Mouse (Mus musculus) lung, postnatal 0 days (tissue): ENCODE measurements around the gene Gdpgp1. TPM values are rescaled to one million over a fixed set of nuclear protein-coding genes. Genes with fewer than 3 reads are reported as not detected.

Experiments used
- ATAC-seq: fragments of 200-750 bp; cut with Nextera tagmentation; 2 replicates; pipeline ENCODE4 v1.8.0; 2017; ENCODE audit warnings: moderate library complexity
- DNase-seq: peaks from one replicate; pipeline ENCODE4 v3.0.0-alpha.2; 2016; ENCODE audit warnings: low spot score
- H3K27ac ChIP-seq: fragments of 300-500 bp; sonication (generic); 2 replicates; pipeline ENCODE4 v1.5.1; 2014; ENCODE audit warnings: antibody characterized with exemption, mild to moderate bottlenecking, low read length, mixed read lengths
- H3K27me3 ChIP-seq: fragments of 300-500 bp; sonication (generic); replicated peaks from 2 replicates; pipeline ENCODE4 v1.6.1; 2014; ENCODE audit warnings: low read length, mixed read lengths; ENCODE audit not compliant: insufficient read depth
- H3K36me3 ChIP-seq: fragments of 300-500 bp; sonication (generic); 2 replicates; pipeline ENCODE4 v1.6.1; 2014; ENCODE audit warnings: low read length, mixed read lengths; ENCODE audit not compliant: insufficient read depth
- H3K4me1 ChIP-seq: fragments of 300-500 bp; sonication (generic); 2 replicates; pipeline ENCODE4 v1.6.1; 2014; ENCODE audit warnings: antibody characterized with exemption, low read depth, low read length, mixed read lengths; ENCODE audit not compliant: insufficient read depth
- H3K4me2 ChIP-seq: fragments of 300-500 bp; sonication (generic); replicated peaks from 2 replicates; pipeline ENCODE4 v1.6.1; 2014; ENCODE audit warnings: low read depth, mild to moderate bottlenecking, low read length, moderate library complexity, mixed read lengths
- H3K4me3 ChIP-seq: fragments of 300-500 bp; sonication (generic); 2 replicates; pipeline ENCODE4 v1.5.1; 2014; ENCODE audit warnings: low read depth, low read length
- H3K9ac ChIP-seq: fragments of 300-500 bp; sonication (generic); replicated peaks from 2 replicates; pipeline ENCODE4 v1.6.1; 2014; ENCODE audit warnings: low read depth, mild to moderate bottlenecking
- H3K9me3 ChIP-seq: fragments of 300-500 bp; sonication (generic); 2 replicates; pipeline ENCODE4 v1.6.1; 2016; ENCODE audit warnings: low read length, mixed read lengths
- CTCF ChIP-seq: IDR thresholded peaks from 2 replicates; pipeline ENCODE4 v1.5.1; 2016; ENCODE audit warnings: antibody characterized with exemption, mild to moderate bottlenecking
- EP300 ChIP-seq: IDR thresholded peaks from 2 replicates; pipeline ENCODE4 v1.6.1; 2016; ENCODE audit warnings: antibody characterized with exemption, mild to moderate bottlenecking, control low read depth
- WGBS: fragments of 180-500 bp; shearing (Covaris S2); extraction: QIAGEN DNeasy Blood & Tissue Kit; methylation state at CpG from one replicate; pipeline ENCODE4 v1.1.7; 2014; 5-methylcytosine and 5-hydroxymethylcytosine counted together
- polyA plus RNA-seq: library from polyadenylated mRNA; unstranded; fragments of >200 nt; fragmentation: Nextera tagmentation; extraction: Ambion mirVana; gene quantifications from 2 replicates; pipeline ENCODE4 v1.2.1, GENCODE M21; 2015

The Gdpgp1 gene
- polyA plus RNA-seq, 1 experiment from 2014 or later, result 2.8 TPM

DNA sequence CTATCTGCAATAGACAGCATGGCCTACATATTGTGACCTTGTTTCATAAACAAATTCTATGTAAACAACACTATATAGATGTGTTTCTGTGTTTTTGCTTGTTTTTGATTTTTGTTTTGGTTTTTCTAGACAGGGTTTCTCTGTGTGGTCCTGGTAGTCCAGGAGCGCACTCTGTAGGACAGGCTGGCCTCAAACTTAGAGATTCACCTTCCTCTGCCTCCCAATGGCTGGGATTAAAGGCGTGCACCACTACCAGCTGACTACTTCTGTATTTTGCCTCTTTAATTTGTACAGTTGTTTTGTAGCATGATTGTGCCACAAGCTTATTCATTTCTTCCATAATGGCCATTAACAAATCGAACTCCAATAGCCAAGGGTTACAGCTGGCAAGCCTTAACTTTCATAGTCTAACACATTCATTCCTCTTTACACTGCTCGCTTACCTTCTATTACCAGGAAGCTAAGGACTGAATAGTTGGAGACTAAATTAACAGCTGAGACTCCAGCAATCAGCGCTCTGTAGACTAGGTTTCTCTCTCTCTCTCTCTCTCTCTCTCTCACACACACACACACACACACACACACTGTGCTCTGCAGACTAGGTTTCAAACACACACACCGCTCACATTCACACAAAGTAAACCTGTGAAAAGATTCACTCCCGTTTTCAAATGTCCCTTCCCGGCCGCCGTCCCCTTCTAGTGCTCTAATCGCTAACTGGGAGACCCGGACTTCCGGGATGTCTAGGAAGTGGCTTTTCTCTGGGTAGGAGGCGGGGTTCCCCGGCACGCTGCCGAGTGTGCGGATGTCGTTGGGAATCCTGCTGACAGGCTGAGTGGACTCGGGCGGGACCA is 36.5 kb downstream of the Gdpgp1 start, which contains the start of gene Vps33b:
Vps33b (plus strand) TSS at position 753 of the 854 bp plus-strand sequence.
- Histone ChIP-seq H3K9ac (peak within 1 kb of the TSS; percentile 57), H3K4me1 (peaks cover 6% of the 10 kb centered on the region; the same call in 1 of the 2 replicates), H3K4me3 (peak within 1 kb of the TSS; percentile 70), H3K4me2 (peak within 1 kb of the TSS; percentile 87), H3K27ac (peak within 1 kb of the TSS; percentile 80), H3K9me3 (no peaks in the 10 kb centered on the region), H3K36me3 (peaks cover 23% of the 10 kb centered on the region), H3K27me3 (no peaks in the 10 kb centered on the region)
- peak; percentile 97 for DNase-seq
- TF ChIP-seq CTCF (no peak), EP300 (peak; percentile 74)
- WGBS, result 3% methylated on average over 21 of the region's 21 CpGs
- ATAC-seq, result peak; percentile 97

DNA sequence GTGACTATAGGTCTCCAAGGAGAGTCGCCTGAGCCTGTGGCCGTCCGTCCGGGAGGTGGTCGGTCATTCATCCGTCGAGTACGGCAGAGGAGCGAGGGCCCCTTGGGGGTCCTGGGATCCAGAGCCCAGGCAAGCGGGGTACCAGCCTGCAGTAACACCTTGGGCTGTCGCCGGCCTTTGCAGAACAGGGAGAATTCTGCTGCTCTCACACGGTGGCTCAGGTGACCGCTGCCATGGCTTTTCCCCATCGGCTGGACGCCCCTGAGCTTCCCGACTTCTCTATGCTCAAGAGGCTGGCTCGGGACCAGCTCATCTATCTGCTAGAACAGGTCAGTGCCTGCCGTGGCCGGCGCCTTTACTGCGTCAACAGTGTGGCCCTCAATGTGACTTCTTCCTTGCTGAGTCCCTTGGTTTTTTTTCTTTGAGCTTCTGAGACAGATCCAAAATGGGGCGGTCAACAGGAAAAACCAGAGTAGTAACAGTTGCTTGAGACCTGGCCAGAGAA is 37.1 kb downstream of the Gdpgp1 start:
- H3K4me2 ChIP-seq, result peak overlapping the region; percentile 87
- peaks cover 6% of the 10 kb centered on the region; the same call in 1 of the 2 replicates for H3K4me1 ChIP-seq
- H3K27me3 ChIP-seq, result no peaks in the 10 kb centered on the region
- H3K36me3 ChIP-seq, result peaks cover 25% of the 10 kb centered on the region
- ATAC-seq (peak; percentile 51), DNase-seq (peak; percentile 53)
- peak overlapping the region; percentile 70 for H3K4me3 ChIP-seq
- H3K9me3 ChIP-seq, result no peaks in the 10 kb centered on the region; the same call in 1 of the 2 replicates
- peak overlapping the region; percentile 80 for H3K27ac ChIP-seq
- no peak for TF ChIP-seq EP300
- no peak for TF ChIP-seq CTCF
- H3K9ac ChIP-seq, result peak overlapping the region; percentile 57
- WGBS, result 2% methylated on average over 23 of the region's 23 CpGs

GRCm38 (mm10) chr7:80273456-80273855 is 40.8 kb downstream of the Gdpgp1 start:
- WGBS, result 83% methylated on average over 2 of the region's 2 CpGs
- H3K36me3 ChIP-seq, result peaks cover 28% of the 10 kb centered on the region; the same call in 1 of the 2 replicates

DNA sequence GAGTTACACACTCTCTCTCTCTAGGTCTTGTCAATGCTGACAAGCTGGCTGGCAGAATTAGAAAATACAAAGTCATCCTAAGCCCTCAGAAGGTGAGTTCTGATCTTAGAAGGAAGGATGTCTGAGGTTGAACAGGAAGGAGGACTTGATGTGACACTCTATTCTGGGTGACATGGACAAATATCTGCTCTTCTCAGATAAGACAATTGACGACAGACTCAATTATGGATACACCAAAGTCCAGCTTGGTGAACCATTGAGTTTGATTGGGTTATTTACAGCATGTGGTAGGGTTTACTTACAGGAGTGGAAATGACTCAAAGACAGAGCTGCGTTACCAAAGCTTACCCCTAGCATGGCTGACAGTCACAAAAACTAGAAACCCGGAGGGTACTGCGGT is 43.7 kb downstream of the Gdpgp1 start:
- no peaks in the 10 kb centered on the region for H3K4me1 ChIP-seq
- no peaks in the 10 kb centered on the region; the same call in 1 of the 2 replicates for H3K9me3 ChIP-seq
- 93% methylated on average over 4 of the region's 4 CpGs for WGBS
- H3K27me3 ChIP-seq, result no peaks in the 10 kb centered on the region
- H3K9ac ChIP-seq, result no peak overlapping the region
- H3K36me3 ChIP-seq, result peaks cover 28% of the 10 kb centered on the region; the same call in 1 of the 2 replicates
- no peak overlapping the region for H3K4me2 ChIP-seq
- no peak for TF ChIP-seq EP300
- TF ChIP-seq CTCF, result no peak
- no peak overlapping the region for H3K27ac ChIP-seq
- no peak overlapping the region for H3K4me3 ChIP-seq
- DNase-seq (no peak), ATAC-seq (no peak)

More at GRCm38 (mm10) chr7:80273456-80273855, 40.8 kb downstream of the Gdpgp1 start:
- ATAC-seq (no peak), DNase-seq (no peak)
- no peak for TF ChIP-seq CTCF
- no peak for TF ChIP-seq EP300
- H3K4me3 ChIP-seq, result no peak overlapping the region
- H3K9ac ChIP-seq, result no peak overlapping the region
- no peak overlapping the region for H3K4me2 ChIP-seq
- no peak overlapping the region for H3K27ac ChIP-seq
- no peaks in the 10 kb centered on the region for H3K27me3 ChIP-seq
- peaks cover 5% of the 10 kb centered on the region; the same call in 1 of the 2 replicates for H3K4me1 ChIP-seq
- H3K9me3 ChIP-seq, result no peaks in the 10 kb centered on the region; the same call in 1 of the 2 replicates

DNA sequence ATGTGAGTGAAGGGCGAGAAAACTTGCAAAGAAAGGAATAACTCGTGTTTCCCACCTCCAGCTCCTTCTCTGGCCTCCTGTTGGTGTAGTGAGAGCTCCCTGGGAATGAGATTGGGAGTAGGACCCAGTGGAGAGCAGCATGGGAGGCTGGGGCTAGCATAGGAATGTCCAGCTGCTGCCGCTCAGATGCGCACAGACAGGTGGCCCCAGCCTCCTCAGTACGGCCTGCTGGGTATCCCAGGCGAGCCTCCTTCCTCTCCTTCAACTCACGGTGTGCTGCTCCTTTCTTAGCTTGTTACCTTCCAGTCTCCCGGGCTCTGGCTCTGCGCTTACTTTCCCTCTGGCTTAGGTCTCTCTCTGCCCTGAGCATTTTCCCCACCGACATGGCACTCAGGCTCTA is 47.4 kb downstream of the Gdpgp1 start:
- H3K27me3 ChIP-seq, result no peaks in the 10 kb centered on the region
- no peaks in the 10 kb centered on the region for H3K4me1 ChIP-seq
- no peak overlapping the region for H3K27ac ChIP-seq
- DNase-seq (no peak), ATAC-seq (no peak)
- no peak overlapping the region for H3K9ac ChIP-seq
- WGBS, result 75% methylated on average over 10 of the region's 10 CpGs
- H3K4me2 ChIP-seq, result no peak overlapping the region
- H3K36me3 ChIP-seq, result peaks cover 22% of the 10 kb centered on the region; the same call in 1 of the 2 replicates
- no peaks in the 10 kb centered on the region for H3K9me3 ChIP-seq
- TF ChIP-seq CTCF (no peak), EP300 (no peak)
- no peak overlapping the region for H3K4me3 ChIP-seq

DNA sequence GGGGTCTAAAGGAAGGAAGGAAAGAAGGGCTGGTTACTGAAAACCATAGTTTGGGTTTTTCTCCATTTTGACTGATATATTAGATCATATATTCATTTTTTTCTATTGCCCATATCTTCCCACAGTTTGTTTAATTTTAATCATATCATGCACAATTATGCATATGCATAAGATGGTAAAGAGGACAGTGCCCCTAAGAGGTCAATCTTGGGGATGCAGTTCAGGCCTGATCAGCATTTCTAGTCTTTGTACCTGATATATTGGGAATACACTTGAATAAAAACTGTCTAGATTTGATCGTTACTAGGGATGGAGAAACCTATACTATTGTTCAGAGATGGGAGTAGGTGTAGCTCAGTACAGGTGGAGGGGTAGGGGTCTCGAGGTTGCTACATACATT is 48.3 kb downstream of the Gdpgp1 start:
- Histone ChIP-seq H3K9me3 (no peaks in the 10 kb centered on the region), H3K4me3 (no peak overlapping the region), H3K4me1 (no peaks in the 10 kb centered on the region), H3K27me3 (no peaks in the 10 kb centered on the region), H3K4me2 (no peak overlapping the region), H3K27ac (no peak overlapping the region), H3K36me3 (peaks cover 18% of the 10 kb centered on the region; the same call in 1 of the 2 replicates), H3K9ac (no peak overlapping the region)
- ATAC-seq (no peak), DNase-seq (no peak)
- TF ChIP-seq EP300 (no peak), CTCF (peak; percentile 37)
- 92% methylated on average over 2 of the region's 2 CpGs for WGBS
